Mouse (Mus musculus): ENCODE measurements at regions not wholly inside any gene's neighbourhood (a gene's known extent, or its start where the extent isn't known, plus 50 kb on each side); places are given as distances from the start of the nearest gene placed in this dataset.

DNA sequence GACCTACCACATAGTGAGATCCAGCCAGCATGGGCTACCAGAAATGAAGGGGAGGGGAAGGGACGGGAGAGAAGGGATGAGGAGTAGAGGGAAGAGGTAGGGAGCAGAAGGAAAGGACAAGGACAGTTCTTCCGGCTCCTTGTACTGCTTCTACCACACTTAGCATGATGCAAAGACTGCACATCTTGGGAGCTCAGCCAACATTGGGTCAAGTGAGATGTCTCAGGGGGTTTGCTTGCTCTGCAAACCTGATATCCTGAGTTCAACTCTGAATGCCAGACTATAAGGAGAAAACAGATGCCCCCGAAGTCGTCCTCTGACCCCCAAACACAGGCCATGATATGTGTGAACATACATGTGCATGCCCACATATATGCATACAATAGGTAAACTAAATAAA lies 188.4 kb upstream of the Zfp462 start:
- TF ChIP-seq GATA1 (IDR thresholded peaks at IDR 0.05; ENCODE audit: borderline replicate concordance, low read length) (no peak), FLI1 (IDR thresholded peaks at IDR 0.05; ENCODE audit: low read length) (no peak)

Data from megakaryocyte, embryonic 14.5 days (primary cell).